Mouse (Mus musculus) embryonic facial prominence, embryonic 11.5 days (tissue): ENCODE measurements at regions not wholly inside any gene's neighbourhood (a gene's known extent, or its start where the extent isn't known, plus 50 kb on each side); places are given as distances from the start of the nearest gene placed in this dataset.

Experiments
- ATAC-seq: fragments of 200-750 bp; cut with Nextera tagmentation; replicated peaks from 2 replicates; pipeline ENCODE4 v1.8.0; 2017; ENCODE audit warnings: low read depth; ENCODE audit not compliant: insufficient number of reproducible peaks, low FRiP score, low TSS enrichment
- DNase-seq: peaks from one replicate; pipeline ENCODE4 v3.0.0-alpha.2; 2015; ENCODE audit warnings: low spot score
- H3K27ac ChIP-seq: fragments of 300-500 bp; sonication (generic); replicated peaks from 2 replicates; pipeline ENCODE4 v1.5.1; 2014; ENCODE audit warnings: mild to moderate bottlenecking, low read depth, low read length, control low read depth
- H3K27me3 ChIP-seq: fragments of 300-500 bp; sonication (generic); 2 replicates; pipeline ENCODE4 v1.6.1; 2014; ENCODE audit warnings: mild to moderate bottlenecking, low read length, moderate library complexity, mixed read lengths; ENCODE audit not compliant: control insufficient read depth, insufficient read depth
- H3K36me3 ChIP-seq: fragments of 300-500 bp; sonication (generic); replicated peaks from 2 replicates; pipeline ENCODE4 v1.6.1; 2014; ENCODE audit warnings: low read depth, mild to moderate bottlenecking, low read length, moderate library complexity, mixed read lengths; ENCODE audit not compliant: control insufficient read depth, insufficient read depth
- H3K4me1 ChIP-seq: fragments of 300-500 bp; sonication (generic); 2 replicates; pipeline ENCODE4 v1.6.1; 2014; ENCODE audit warnings: low read length, mixed read lengths; ENCODE audit not compliant: control insufficient read depth, insufficient read depth
- H3K4me2 ChIP-seq: fragments of 300-500 bp; sonication (generic); 2 replicates; pipeline ENCODE4 v1.6.1; 2014; ENCODE audit warnings: low read depth, mild to moderate bottlenecking, control low read depth, low read length, moderate library complexity
- H3K4me3 ChIP-seq: fragments of 300-500 bp; sonication (generic); 2 replicates; pipeline ENCODE4 v1.5.1; 2014; ENCODE audit warnings: low read depth, low read length, control low read depth
- H3K9ac ChIP-seq: fragments of 300-500 bp; sonication (generic); replicated peaks from 2 replicates; pipeline ENCODE4 v1.6.1; 2014; ENCODE audit warnings: mild to moderate bottlenecking, control low read depth, low read length
- H3K9me3 ChIP-seq: fragments of 300-500 bp; sonication (generic); replicated peaks from 2 replicates; pipeline ENCODE4 v1.6.1; 2016; ENCODE audit warnings: mild to moderate bottlenecking, low read length, inconsistent platforms, mixed read lengths; ENCODE audit not compliant: control insufficient read depth
- WGBS: fragments of 180-500 bp; shearing (Covaris S2); extraction: QIAGEN DNeasy Blood & Tissue Kit; methylation state at CpG from one replicate; pipeline ENCODE4 v1.1.7; 2014; 5-methylcytosine and 5-hydroxymethylcytosine counted together

- Histone ChIP-seq H3K4me2 (no peak overlapping the region), H3K9ac (no peak overlapping the region), H3K36me3 (no peaks in the 10 kb centered on the region), H3K27ac (no peak overlapping the region), H3K9me3 (no peaks in the 10 kb centered on the region), H3K4me3 (no peak overlapping the region), H3K4me1 (no peaks in the 10 kb centered on the region), H3K27me3 (no peaks in the 10 kb centered on the region)
- ATAC-seq (no peak), DNase-seq (peak; percentile 10)
- WGBS, result 80% methylated on average over 3 of the region's 3 CpGs
These were observed 472.3 kb upstream of the Dpp10 start for GRCm38 (mm10) chr1:124517543-124518171.

GRCm38 (mm10) chr1:124510492-124510891, 465.1 kb upstream of the Dpp10 start:
- Histone ChIP-seq H3K27me3 (no peaks in the 10 kb centered on the region), H3K4me1 (no peaks in the 10 kb centered on the region), H3K4me3 (no peak overlapping the region), H3K36me3 (no peaks in the 10 kb centered on the region), H3K9ac (no peak overlapping the region), H3K27ac (no peak overlapping the region), H3K9me3 (no peaks in the 10 kb centered on the region), H3K4me2 (no peak overlapping the region)
- DNase-seq (no peak), ATAC-seq (no peak)
- WGBS, result 88% methylated on average over 7 of the region's 7 CpGs

- ATAC-seq, result no peak
- no peak overlapping the region for H3K9ac ChIP-seq
- no peak overlapping the region for H3K27ac ChIP-seq
- no peak overlapping the region for H3K4me2 ChIP-seq
- H3K9me3 ChIP-seq, result no peaks in the 10 kb centered on the region
- no peak overlapping the region for H3K4me3 ChIP-seq
- no peaks in the 10 kb centered on the region for H3K27me3 ChIP-seq
- no peaks in the 10 kb centered on the region for H3K4me1 ChIP-seq
- no peaks in the 10 kb centered on the region for H3K36me3 ChIP-seq
- no peak for DNase-seq
These were observed 443.1 kb upstream of the Dpp10 start for GRCm38 (mm10) chr1:124488456-124488855.

GRCm38 (mm10) chr1:124487965-124488364, 442.6 kb upstream of the Dpp10 start:
- no peaks in the 10 kb centered on the region for H3K36me3 ChIP-seq
- no peaks in the 10 kb centered on the region for H3K9me3 ChIP-seq
- no peaks in the 10 kb centered on the region for H3K27me3 ChIP-seq
- H3K4me1 ChIP-seq, result no peaks in the 10 kb centered on the region
- no peak for DNase-seq
- no peak overlapping the region for H3K9ac ChIP-seq
- no peak overlapping the region for H3K27ac ChIP-seq
- H3K4me3 ChIP-seq, result no peak overlapping the region
- no peak overlapping the region for H3K4me2 ChIP-seq
- no peak for ATAC-seq

GRCm38 (mm10) chr1:124450128-124450527, 404.8 kb upstream of the Dpp10 start:
- Histone ChIP-seq H3K9me3 (no peaks in the 10 kb centered on the region), H3K4me3 (no peak overlapping the region), H3K27me3 (no peaks in the 10 kb centered on the region), H3K36me3 (no peaks in the 10 kb centered on the region), H3K27ac (no peak overlapping the region), H3K4me2 (no peak overlapping the region), H3K9ac (no peak overlapping the region), H3K4me1 (no peaks in the 10 kb centered on the region)
- 26% methylated on average over 1 of the region's 1 CpGs for WGBS
- DNase-seq (peak; percentile 36), ATAC-seq (no peak)

- H3K27ac ChIP-seq, result no peak overlapping the region
- H3K4me2 ChIP-seq, result no peak overlapping the region
- H3K27me3 ChIP-seq, result no peaks in the 10 kb centered on the region
- no peaks in the 10 kb centered on the region for H3K9me3 ChIP-seq
- no peaks in the 10 kb centered on the region for H3K36me3 ChIP-seq
- no peak overlapping the region for H3K4me3 ChIP-seq
- no peak for DNase-seq
- H3K4me1 ChIP-seq, result no peaks in the 10 kb centered on the region
- H3K9ac ChIP-seq, result no peak overlapping the region
- WGBS, result 75% methylated on average over 1 of the region's 1 CpGs
- no peak for ATAC-seq
These were observed 394.2 kb upstream of the Dpp10 start for GRCm38 (mm10) chr1:124439526-124439925.

- ATAC-seq, result no peak
- H3K27me3 ChIP-seq, result no peaks in the 10 kb centered on the region
- peak; percentile 69 for DNase-seq
These were observed 390.5 kb upstream of the Dpp10 start for GRCm38 (mm10) chr1:124435850-124436249.

GRCm38 (mm10) chr1:124429583-124429982, 384.2 kb upstream of the Dpp10 start:
- no peak overlapping the region for H3K4me3 ChIP-seq
- H3K9me3 ChIP-seq, result no peaks in the 10 kb centered on the region
- H3K36me3 ChIP-seq, result no peaks in the 10 kb centered on the region
- no peak for DNase-seq
- H3K9ac ChIP-seq, result no peak overlapping the region
- H3K4me1 ChIP-seq, result no peaks in the 10 kb centered on the region
- ATAC-seq, result no peak
- H3K27ac ChIP-seq, result no peak overlapping the region
- WGBS, result 85% methylated on average over 4 of the region's 4 CpGs
- H3K27me3 ChIP-seq, result no peaks in the 10 kb centered on the region
- no peak overlapping the region for H3K4me2 ChIP-seq

More at GRCm38 (mm10) chr1:124435850-124436249, 390.5 kb upstream of the Dpp10 start:
- H3K9ac ChIP-seq, result no peak overlapping the region
- H3K4me3 ChIP-seq, result no peak overlapping the region
- no peak overlapping the region for H3K27ac ChIP-seq
- H3K4me1 ChIP-seq, result no peaks in the 10 kb centered on the region
- no peaks in the 10 kb centered on the region for H3K9me3 ChIP-seq
- no peak overlapping the region for H3K4me2 ChIP-seq
- no peaks in the 10 kb centered on the region for H3K36me3 ChIP-seq
